Mouse (Mus musculus) layer of hippocampus, adult 8-10 months (tissue): ENCODE measurements around the gene Igsf9. TPM values are rescaled to one million over a fixed set of nuclear protein-coding genes. Genes with fewer than 3 reads are reported as not detected.

Experiments used
- DNase-seq, 2 experiments: peaks; one replicate each; pipeline ENCODE4 v3.0.0; 2022; ENCODE audit warnings: low spot score in 2 of 2
- total RNA-seq, 4 experiments: library from RNA; stranded (reverse); gene quantifications; 2 replicates each; pipeline ENCODE4 v1.2.4; 2022

Igsf9 gene
- 1 to 10 TPM; 4.1 to 6.6 (median 5.3) TPM for total RNA-seq

DNA sequence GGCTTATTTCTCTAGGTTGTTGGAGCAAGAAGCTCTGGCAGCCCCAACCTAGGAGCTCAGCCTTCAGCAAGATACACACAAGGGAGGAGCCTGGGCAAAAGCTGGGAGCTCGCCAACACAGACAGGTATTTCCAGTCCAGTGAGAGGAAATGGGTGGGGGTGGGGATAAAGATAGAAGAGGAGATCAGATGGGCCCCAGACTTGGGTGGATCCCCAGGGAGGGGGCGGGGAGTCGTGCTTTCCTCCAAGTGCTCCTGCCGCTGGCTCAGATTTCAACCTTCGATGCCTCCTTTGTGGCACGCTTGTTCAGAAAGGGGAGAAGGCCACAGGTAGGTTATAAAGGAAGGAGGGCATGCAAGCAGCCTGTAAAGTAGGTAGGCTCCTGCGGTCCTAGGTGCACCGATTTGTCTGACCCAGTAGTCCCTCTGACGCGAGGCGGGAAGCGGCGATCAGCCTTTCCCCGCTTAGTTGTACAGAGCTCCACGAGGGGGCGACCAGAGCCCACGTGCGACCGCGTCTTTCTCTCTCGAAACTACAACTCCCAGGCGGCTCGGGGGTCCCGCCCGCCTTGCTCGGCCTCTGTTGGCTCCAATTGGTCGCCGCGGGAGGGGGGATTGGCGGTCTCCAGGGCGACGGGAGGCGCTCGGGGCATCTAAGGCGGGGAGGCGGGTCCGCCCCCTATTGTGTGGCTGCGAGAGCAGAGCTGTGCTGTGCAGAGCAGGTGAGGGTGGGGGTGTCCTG lies at the start of gene Igsf9:
Gene Igsf9, plus strand, starts transcription at position 249 of the 741 bp plus-strand sequence.
- peak; percentile 88 to 89 for DNase-seq

DNA sequence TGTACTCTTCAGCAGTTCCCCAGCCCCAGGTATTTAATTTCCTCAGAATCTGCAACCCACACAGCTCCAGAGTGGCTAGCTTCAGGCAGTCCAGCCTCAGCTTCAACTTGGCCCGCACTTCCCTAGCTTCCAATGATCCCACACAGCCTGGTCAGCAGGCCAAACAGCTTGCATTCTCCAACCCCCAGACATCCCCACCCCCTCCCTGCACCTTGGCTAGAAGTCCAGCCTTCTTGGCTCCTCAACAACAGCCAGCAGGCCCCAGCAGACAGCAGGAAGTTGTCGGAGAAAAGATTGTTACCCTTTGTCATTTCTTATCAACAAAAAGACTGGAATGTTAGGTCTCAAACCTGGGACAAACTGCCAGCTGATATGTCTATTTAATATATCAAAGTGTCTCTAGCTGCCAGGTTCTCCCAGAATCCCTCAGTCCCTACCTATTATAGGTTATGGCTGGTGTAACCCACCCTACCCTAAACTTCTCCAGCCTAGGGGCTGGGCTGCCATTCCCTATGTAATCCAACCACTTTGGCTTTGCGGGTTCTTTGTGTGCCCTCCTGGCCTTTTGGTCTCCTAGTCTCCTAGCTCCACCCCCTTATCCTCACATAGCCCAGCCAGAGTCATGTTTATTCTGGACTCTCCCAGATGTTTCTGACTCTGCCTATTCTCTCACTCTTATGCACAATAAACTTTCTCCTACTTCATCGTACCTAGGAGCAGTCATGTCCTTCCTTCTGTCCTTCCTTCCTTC lies 49.6 kb upstream of the Igsf9 start:
- no peak for DNase-seq

DNA sequence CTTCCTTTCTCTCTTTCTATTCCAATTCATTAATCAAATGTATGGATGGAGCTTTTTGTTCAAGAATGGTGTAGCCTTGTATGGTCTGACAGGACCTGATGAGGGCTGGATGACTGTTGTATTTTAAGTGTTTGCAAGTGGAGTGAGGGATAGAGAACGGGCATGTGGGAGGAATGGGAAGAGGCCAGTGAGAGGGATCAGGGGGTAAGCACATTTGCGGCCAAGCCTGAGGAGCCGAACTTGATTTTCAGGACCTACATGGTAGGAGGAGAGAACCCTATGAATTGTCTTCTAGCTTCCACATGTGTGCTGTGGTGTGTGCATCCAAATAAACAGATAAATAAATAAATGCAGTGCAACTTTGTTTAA lies 49.0 kb upstream of the Igsf9 start:
- no peak for DNase-seq

DNA sequence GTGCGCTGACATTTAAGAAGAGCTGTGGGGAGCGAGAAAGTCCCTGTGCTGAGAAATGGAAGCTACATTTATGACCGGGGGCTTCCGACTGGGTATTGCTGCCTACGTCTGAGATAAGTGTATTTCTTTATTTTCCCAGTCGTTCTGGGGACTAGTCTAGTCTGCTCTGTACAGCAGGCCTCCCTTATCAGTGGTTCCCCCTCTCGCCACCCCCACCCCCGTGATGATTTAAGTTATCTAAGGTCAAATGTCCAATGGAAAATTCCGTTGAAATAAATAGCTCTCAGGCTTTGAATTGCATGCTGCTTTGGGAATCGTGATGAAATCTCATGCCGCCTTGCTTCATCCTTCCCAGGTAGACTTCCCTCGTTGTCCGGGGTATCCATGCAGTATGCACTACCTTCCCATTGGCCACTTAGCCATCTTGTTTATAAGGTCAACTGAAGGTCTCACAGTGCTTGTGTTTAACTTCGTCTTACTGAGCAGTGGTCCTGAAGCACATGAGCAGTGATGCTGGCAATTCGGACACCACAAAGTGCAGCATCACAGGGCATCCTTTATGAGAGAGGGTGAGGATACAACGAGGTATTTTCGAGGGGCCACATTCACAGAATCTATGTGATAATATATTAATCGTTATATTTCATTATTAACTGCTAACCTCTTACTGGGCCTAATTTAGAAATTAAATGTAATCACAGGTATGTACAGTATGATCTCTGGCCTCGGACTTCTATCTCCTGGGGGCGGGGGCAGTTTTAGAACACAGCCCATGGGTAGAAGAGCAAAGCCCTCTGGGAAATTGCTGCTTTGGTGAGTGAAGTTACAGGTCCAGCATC lies 48.4 kb upstream of the Igsf9 start:
- DNase-seq, result no peak

- DNase-seq, result no peak
Measured at GRCm38 (mm10) chr1:172433851-172434165, 47.8 kb upstream of the Igsf9 start.

DNA sequence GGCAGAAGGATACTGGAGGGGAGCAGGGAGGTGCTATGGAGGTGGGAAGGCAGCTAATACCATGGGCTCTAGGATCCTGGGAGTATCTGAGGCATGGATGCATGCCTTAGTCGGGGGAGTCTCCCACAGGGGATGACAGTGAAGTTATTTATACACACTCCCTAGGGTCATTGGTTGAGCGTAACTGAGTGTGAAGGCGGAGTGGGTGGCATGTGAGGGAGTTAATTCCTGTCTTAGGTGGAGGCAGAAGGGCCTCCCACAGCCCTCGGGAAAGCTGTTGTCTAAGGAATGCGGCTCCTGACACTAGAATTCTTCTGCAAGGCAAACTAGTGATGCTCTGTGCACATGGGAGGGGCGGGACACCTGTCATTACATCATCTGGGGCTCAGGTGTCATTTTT lies 44.8 kb upstream of the Igsf9 start:
- no peak for DNase-seq

GRCm38 (mm10) chr1:172438621-172439020 lies 43.0 kb upstream of the Igsf9 start:
- no peak for DNase-seq

DNA sequence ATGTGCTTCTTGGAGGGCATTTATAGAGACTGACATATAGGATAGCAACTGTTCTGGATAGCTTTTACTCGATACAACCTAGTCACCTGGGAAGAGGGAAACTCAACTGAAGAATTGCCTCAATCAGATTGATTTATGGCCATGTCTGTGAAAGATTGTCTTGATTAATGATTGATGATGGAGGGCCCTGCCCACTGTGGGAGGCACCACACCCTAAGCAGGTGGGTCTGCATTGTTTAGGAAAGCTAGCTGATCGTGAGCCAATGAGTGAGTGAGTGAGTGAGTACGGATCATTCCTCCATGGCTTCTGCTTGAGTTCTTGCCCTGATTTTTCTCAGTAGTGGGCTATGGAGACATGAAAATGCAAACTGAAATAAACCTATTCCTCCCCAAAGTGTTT lies 41.1 kb upstream of the Igsf9 start:
- DNase-seq, result no peak

DNA sequence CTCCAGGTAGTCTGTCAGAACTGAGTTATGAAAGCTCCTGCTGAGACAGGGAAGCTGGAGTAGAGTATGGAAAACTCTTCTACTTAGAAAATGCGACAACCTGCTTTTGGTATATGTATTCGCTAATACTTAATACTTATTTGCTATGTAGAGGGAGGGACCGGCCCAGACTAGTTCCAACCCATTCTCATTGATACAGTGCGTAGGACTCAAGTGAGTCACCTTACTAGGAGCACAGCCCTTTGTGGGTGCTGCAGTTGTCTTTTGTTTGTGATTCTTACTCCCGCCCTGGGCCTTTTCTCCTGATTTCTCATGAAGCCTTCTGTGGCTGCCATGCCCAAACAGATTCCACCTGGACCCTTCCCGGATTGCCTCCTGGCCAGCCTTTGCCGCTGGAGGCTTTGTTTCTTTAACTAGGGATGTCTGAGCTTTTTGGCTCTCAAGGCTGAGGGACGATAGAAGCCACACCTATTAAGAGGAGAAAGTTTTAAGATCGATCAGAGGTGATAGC lies 39.6 kb upstream of the Igsf9 start:
- no peak for DNase-seq

DNA sequence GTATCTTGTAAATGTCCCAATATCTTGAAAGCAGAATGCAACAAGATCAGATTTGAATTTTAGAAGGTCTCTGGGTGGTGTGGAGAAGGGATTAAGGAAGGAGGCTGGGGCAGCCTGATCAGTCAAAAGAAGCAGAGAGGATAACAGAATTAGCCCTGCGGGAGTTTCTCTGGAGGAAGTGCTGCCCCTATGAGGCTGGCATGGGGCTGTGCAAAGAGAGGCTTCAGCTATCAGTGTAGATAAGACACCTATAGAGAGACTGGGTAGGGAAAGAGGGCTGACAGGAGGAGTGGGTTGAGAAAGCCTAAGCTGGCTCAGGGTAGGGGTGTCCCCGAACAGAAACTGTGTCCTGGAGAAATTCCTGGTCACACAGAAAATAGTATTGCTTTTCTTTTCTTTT lies 31.4 kb upstream of the Igsf9 start:
- DNase-seq, result no peak

GRCm38 (mm10) chr1:172450848-172451470 lies 30.6 kb upstream of the Igsf9 start:
- no peak for DNase-seq

DNA sequence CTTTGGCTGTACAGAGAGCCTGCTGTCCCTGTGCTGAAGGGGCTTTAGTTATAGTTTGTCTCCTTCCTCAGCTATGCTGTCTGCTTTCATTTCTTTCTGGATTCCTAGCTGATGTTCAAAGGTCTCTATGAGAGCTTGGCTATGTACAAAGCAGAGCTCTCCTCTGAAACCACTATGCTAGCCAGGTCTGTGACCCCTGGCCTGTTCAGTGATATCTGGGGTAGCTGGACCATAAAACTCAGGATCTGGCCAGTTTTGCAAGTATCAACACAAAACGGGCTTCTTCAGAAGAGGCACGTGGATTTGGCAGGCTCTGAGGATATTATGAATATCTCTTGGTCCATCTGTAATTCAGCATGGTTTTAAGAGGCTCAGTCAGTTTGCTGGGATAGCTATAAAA lies 28.7 kb upstream of the Igsf9 start:
- no peak for DNase-seq

DNA sequence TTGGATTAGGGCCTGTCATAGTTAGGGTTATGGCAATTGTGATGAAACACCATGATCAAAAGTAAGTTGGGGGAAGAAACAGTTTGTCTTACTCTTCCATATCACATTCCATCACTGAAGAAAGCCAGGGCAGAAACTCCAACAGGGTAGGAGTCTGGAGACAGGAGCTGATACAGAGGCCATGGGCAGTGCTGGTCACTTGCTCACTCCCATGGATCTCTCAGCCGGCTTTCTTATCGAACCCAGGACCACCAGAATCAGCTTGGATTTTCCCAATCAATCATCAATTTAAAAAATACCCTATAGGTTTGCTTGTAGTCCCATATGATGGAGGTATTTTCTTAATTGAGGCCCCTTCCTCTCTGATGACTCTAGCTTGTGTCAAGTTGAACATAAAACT lies 27.8 kb upstream of the Igsf9 start:
- DNase-seq, result no peak

DNA sequence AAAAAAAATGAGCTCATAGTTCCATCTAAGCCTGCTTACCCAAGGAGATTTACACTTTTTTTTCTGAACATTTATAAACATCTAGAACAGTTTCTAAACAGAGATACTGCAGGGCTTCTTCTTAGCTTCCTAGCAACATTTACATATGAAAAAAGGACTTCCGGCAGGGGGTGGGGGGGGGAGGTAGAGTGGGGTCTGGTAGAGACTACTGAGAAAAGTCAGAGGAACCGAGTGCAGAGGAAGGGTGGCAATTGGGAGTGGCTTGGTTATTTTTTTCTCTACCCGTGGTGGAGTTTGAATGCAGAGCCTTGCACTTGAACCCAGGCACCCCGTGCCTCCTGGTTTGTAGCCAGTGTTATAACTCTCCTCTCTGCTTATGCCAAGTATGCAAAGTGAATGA lies 26.2 kb upstream of the Igsf9 start:
- DNase-seq, result no peak

DNA sequence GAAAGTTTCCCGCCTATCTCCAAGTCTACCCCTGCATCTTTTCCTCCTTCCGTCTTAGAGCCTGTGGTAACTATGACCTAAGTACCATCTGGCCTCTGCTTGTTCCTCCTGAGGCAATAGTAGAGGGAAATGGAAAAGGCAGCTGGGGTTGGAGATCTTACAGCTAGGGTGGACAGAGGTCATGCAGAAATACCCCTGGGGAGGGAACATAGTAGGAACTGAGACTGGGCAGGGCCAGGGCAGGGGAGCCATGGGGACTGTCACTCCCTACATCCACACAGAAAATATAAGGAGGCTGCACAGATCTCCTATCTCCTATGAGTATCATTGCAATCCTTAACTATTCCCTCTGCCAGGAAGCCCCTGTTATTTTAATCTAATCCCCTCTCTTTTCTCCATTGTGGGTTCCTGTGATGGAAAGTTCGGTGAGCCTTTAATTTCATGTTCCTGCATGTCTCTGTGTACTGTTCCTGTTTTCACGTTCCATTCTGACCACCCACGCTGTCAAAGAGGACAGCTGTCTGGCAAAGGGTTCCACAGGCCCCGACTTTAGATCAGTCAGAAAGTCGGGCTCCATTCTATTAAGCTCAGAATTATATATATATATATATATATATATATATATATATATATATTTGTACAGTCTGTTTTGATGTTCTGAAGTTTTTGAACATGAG lies 25.4 kb upstream of the Igsf9 start:
- no peak for DNase-seq

DNA sequence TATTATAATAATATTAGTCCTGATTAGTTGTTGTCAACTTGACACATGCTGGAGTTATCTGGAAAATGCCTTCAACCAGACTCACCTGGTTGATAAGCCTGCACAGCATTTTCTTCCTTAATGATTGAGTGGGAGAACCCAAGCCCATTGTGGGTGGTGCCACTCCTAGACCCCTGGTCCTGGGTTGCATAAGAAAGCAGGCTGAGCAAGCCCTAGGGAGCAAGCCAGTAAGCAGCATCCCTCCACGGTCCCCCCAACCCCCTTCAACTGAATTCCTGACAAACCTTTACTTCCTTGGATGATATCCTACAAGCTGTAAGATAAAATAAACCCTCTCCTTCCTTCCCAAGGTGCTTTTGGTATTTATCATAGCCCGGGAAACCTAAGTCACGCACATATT lies 24.4 kb upstream of the Igsf9 start:
- DNase-seq, result no peak

DNA sequence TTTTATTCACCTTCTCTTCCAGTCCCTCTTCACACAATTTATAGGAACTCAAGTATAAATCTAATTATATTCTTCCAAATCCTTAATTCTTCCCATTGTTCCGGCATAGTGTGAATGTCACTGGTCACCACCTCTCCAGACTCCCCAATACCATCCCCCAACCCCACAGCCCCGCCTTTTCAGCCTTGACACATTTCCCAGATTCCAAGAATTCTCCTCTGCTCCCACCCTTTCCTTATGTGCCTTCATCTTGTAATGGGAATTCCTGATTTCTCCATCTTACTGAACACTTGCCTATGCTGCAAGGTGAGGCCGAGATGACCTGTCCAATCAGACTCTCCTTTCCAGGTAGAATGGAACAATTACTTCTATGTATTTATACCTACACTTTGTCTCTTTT lies 23.5 kb upstream of the Igsf9 start:
- DNase-seq, result no peak

GRCm38 (mm10) chr1:172461602-172462001 lies 20.0 kb upstream of the Igsf9 start:
- no peak for DNase-seq

- no peak for DNase-seq
Measured at GRCm38 (mm10) chr1:172462534-172462933, 19.1 kb upstream of the Igsf9 start.

DNA sequence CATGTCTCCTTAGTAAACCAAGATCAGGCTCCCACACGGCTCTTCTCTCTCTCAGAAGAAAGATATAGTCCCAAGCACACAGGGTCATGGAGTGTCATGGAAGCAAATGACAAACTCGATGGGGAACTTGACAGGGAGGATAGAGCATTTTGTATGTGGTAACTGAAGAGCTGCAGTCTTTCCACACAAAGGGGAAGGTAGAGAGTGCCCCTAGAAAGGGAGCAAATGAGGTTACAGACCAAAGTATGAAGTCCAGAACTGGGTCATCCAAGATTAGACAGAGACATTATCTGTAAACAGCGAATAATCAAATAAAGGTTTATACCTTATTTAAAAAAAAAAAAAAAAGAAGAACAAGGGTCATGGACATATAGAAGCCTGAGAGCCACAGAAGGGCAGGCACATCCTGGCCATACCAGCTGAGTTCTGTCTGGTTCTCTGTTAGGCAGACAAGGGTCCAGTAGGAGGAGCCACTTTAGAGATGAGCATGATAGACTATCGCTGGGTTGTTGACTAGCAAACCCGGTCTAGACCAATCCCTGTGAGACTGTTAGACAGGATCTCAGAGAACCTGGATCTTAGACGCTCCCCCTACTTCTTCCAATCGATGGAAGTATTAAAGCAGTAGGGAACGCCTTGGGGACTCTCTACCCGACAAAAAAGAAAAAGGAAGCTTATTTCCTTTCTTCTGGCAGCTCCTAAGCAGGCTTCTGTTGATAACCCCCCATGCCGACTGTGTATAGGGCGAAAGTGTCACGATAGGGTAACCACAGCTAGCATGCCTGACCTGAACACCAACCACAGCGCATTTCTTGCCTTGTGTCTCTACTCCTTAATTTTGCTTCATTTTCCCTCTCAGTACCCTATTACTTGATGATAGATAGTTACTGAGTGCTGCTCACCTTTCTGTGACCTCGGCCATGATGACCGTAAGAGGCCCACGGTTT lies 17.9 kb upstream of the Igsf9 start:
- DNase-seq, result no peak
